Mouse (Mus musculus) brain, embryonic 18.5 days (tissue): ENCODE measurements around the gene Matn1.

ENCODE experiments used
- DNase-seq: peaks from one replicate; pipeline ENCODE4 v3.0.0-alpha.2; 2012; ENCODE audit warnings: low read depth, low spot score

Matn1 gene

GRCm38 (mm10) chr4:130944112-130944511 lies at the start of gene Matn1:
Matn1 (plus strand) TSS chr4:130944385.
- DNase-seq, result no peak

- DNase-seq, result no peak
These were observed 48.5 kb upstream of the Matn1 start for GRCm38 (mm10) chr4:130895701-130896100.

- DNase-seq, result no peak
These were observed 47.8 kb upstream of the Matn1 start for GRCm38 (mm10) chr4:130896372-130896771.

GRCm38 (mm10) chr4:130899383-130899781 lies 44.8 kb upstream of the Matn1 start:
- DNase-seq, result no peak

- no peak for DNase-seq
These were observed 44.3 kb upstream of the Matn1 start for GRCm38 (mm10) chr4:130899782-130900427.

- DNase-seq, result no peak
These were observed 43.4 kb upstream of the Matn1 start for GRCm38 (mm10) chr4:130900746-130901145.

GRCm38 (mm10) chr4:130902289-130902781 lies 41.9 kb upstream of the Matn1 start:
- DNase-seq, result no peak

- no peak for DNase-seq
These were observed 39.2 kb upstream of the Matn1 start for GRCm38 (mm10) chr4:130905025-130905424.

- DNase-seq, result no peak
These were observed 38.3 kb upstream of the Matn1 start for GRCm38 (mm10) chr4:130905882-130906281.

GRCm38 (mm10) chr4:130906296-130906695 lies 37.9 kb upstream of the Matn1 start:
- no peak for DNase-seq

GRCm38 (mm10) chr4:130907200-130908069 lies 36.8 kb upstream of the Matn1 start:
- DNase-seq, result no peak

GRCm38 (mm10) chr4:130908133-130908532 lies 36.1 kb upstream of the Matn1 start:
- no peak for DNase-seq

GRCm38 (mm10) chr4:130909167-130909874 lies 34.9 kb upstream of the Matn1 start:
- no peak for DNase-seq

GRCm38 (mm10) chr4:130910666-130911065 lies 33.5 kb upstream of the Matn1 start:
- DNase-seq, result no peak

GRCm38 (mm10) chr4:130912626-130913025 lies 31.6 kb upstream of the Matn1 start:
- DNase-seq, result no peak

- DNase-seq, result no peak
These were observed 31.1 kb upstream of the Matn1 start, which contains the start of gene Laptm5 for GRCm38 (mm10) chr4:130913077-130913476. Laptm5 (plus strand) TSS chr4:130913125.

- DNase-seq, result no peak
These were observed 30.7 kb upstream of the Matn1 start for GRCm38 (mm10) chr4:130913511-130913910.

GRCm38 (mm10) chr4:130914011-130914410 lies 30.2 kb upstream of the Matn1 start:
- DNase-seq, result no peak

GRCm38 (mm10) chr4:130914527-130914926 lies 29.7 kb upstream of the Matn1 start:
- no peak for DNase-seq

- no peak for DNase-seq
These were observed 29.0 kb upstream of the Matn1 start for GRCm38 (mm10) chr4:130915006-130915667.

- no peak for DNase-seq
These were observed 28.5 kb upstream of the Matn1 start for GRCm38 (mm10) chr4:130915668-130916035.

- no peak for DNase-seq
These were observed 27.5 kb upstream of the Matn1 start for GRCm38 (mm10) chr4:130916639-130917038.
